Mouse (Mus musculus) lung, postnatal 0 days (tissue): Measurements from ENCODE around the gene Stx17. TPM values are rescaled to one million over a fixed set of nuclear protein-coding genes. Genes with fewer than 3 reads are reported as not detected.

Experiments
- ATAC-seq: fragments of 200-750 bp; cut with Nextera tagmentation; 2 replicates; pipeline ENCODE4 v1.8.0; 2017; ENCODE audit warnings: moderate library complexity
- DNase-seq: peaks from one replicate; pipeline ENCODE4 v3.0.0-alpha.2; 2016; ENCODE audit warnings: low spot score
- H3K27ac ChIP-seq: fragments of 300-500 bp; sonication (generic); 2 replicates; pipeline ENCODE4 v1.5.1; 2014; ENCODE audit warnings: antibody characterized with exemption, mild to moderate bottlenecking, low read length, mixed read lengths
- H3K27me3 ChIP-seq: fragments of 300-500 bp; sonication (generic); replicated peaks from 2 replicates; pipeline ENCODE4 v1.6.1; 2014; ENCODE audit warnings: low read length, mixed read lengths; ENCODE audit not compliant: insufficient read depth
- H3K36me3 ChIP-seq: fragments of 300-500 bp; sonication (generic); 2 replicates; pipeline ENCODE4 v1.6.1; 2014; ENCODE audit warnings: low read length, mixed read lengths; ENCODE audit not compliant: insufficient read depth
- H3K4me1 ChIP-seq: fragments of 300-500 bp; sonication (generic); 2 replicates; pipeline ENCODE4 v1.6.1; 2014; ENCODE audit warnings: antibody characterized with exemption, low read depth, low read length, mixed read lengths; ENCODE audit not compliant: insufficient read depth
- H3K4me2 ChIP-seq: fragments of 300-500 bp; sonication (generic); replicated peaks from 2 replicates; pipeline ENCODE4 v1.6.1; 2014; ENCODE audit warnings: low read depth, mild to moderate bottlenecking, low read length, moderate library complexity, mixed read lengths
- H3K4me3 ChIP-seq: fragments of 300-500 bp; sonication (generic); 2 replicates; pipeline ENCODE4 v1.5.1; 2014; ENCODE audit warnings: low read depth, low read length
- H3K9ac ChIP-seq: fragments of 300-500 bp; sonication (generic); replicated peaks from 2 replicates; pipeline ENCODE4 v1.6.1; 2014; ENCODE audit warnings: low read depth, mild to moderate bottlenecking
- H3K9me3 ChIP-seq: fragments of 300-500 bp; sonication (generic); 2 replicates; pipeline ENCODE4 v1.6.1; 2016; ENCODE audit warnings: low read length, mixed read lengths
- EP300 ChIP-seq: IDR thresholded peaks from 2 replicates; pipeline ENCODE4 v1.6.1; 2016; ENCODE audit warnings: antibody characterized with exemption, mild to moderate bottlenecking, control low read depth
- WGBS: fragments of 180-500 bp; shearing (Covaris S2); extraction: QIAGEN DNeasy Blood & Tissue Kit; methylation state at CpG from one replicate; pipeline ENCODE4 v1.1.7; 2014; 5-methylcytosine and 5-hydroxymethylcytosine counted together
- microRNA counts: library from miRNA; unstranded; fragments of <30 nt; microRNA quantifications from one replicate; lab custom pipeline; 2015
- microRNA-seq: library from miRNA; unstranded; fragments of <30 nt; microRNA quantifications from one replicate; pipeline ENCODE4, GENCODE M21; 2016
- polyA plus RNA-seq: library from polyadenylated mRNA; unstranded; fragments of >200 nt; fragmentation: Nextera tagmentation; extraction: Ambion mirVana; gene quantifications from 2 replicates; pipeline ENCODE4 v1.2.1, GENCODE M21; 2015

Stx17 gene
- polyA plus RNA-seq, 1 experiment from 2014 or later = 30.4 TPM

GRCm38 (mm10) chr4:48226800-48227199, 102.1 kb downstream of the Stx17 start:
- no peaks in the 10 kb centered on the region for H3K9me3 ChIP-seq
- H3K27ac ChIP-seq = no peak overlapping the region
- no peaks in the 10 kb centered on the region for H3K27me3 ChIP-seq
- H3K4me2 ChIP-seq = no peak overlapping the region
- no peak; the same call in 1 of the 2 replicates for TF ChIP-seq EP300
- DNase-seq (peak; percentile 58), ATAC-seq (peak; percentile 58)
- H3K36me3 ChIP-seq = 0 out of 2 replicates have a peak, but pooled peaks cover 3% of the 10 kb centered on the region
- 17% methylated on average over 3 of the region's 3 CpGs for WGBS
- H3K4me3 ChIP-seq = no peak overlapping the region
- no peak overlapping the region for H3K9ac ChIP-seq
- H3K4me1 ChIP-seq = no peaks in the 10 kb centered on the region

MicroRNAs encoded within 50 kb of the gene (microRNA counts, 519-probe panel; counts per million panel counts)
- microRNA mmu-miR-1958 (lab: Ali Mortazavi, UCI) = not detected

Small RNAs within 50 kb of the gene (microRNA-seq; reads per million reads assigned to microRNA genes)
- gene Mir1958 = not detected

Other genes starting within 250 kb of the Stx17 start
- gene Nr4a3, start 79.8 kb upstream of the Stx17 start, polyA plus RNA-seq = 0.14 and 0.15 TPM in 2 replicates
- 72.4 and 82.9 TPM in 2 replicates for gene Erp44, start 154.6 kb downstream of the Stx17 start, polyA plus RNA-seq
- 3.5 and 4.5 TPM in 2 replicates for gene Invs, start 154.8 kb downstream of the Stx17 start, polyA plus RNA-seq